Mouse (Mus musculus) T-helper 2 cell (primary cell): ENCODE results near the gene Hmgxb4.

Experiments used
- in situ Hi-C: fragments of 300-600 bp; cut with MboI, MseI; formaldehyde crosslinking; loops from one replicate; pipeline ENCODE4 v1.15.1; 2025; ENCODE audit warnings: high pct_unique_total_duplicates

Hmgxb4 gene

DNA sequence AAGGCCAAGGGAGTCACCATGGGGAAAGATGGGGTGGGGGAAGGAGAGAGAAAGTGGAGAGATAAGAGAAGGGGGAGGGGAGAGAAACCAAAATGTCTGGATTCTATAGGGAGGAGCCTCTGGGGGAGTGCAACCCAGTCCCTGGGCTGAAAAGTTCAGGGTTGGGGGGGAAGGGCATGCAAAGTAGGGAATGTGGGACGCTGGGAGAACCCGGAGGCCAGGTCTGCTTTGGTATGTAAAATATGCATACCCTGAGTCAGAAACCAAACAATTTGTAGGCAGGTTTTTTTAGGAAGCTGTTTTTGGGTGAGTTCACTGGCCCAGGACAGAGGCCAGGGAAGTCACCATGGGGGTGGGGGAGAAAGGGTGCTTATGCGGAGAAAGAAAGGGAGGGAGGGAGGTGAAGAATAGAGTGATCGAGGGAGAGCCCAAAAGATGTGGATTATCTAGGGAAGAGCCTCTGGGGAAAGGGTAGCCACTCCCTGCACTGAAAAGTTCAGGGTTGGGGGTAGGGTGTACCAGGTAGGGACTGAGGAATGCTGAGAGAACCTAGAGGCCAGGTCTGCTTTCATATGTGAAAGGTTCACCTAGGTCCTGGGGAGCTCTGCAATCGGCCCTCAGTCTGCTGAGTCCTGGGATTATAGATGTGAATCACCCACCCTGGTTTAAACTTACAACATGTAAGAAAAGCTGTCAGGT, 25.3 kb downstream of the Hmgxb4 start:
- in situ Hi-C loops, result no loop called here

DNA sequence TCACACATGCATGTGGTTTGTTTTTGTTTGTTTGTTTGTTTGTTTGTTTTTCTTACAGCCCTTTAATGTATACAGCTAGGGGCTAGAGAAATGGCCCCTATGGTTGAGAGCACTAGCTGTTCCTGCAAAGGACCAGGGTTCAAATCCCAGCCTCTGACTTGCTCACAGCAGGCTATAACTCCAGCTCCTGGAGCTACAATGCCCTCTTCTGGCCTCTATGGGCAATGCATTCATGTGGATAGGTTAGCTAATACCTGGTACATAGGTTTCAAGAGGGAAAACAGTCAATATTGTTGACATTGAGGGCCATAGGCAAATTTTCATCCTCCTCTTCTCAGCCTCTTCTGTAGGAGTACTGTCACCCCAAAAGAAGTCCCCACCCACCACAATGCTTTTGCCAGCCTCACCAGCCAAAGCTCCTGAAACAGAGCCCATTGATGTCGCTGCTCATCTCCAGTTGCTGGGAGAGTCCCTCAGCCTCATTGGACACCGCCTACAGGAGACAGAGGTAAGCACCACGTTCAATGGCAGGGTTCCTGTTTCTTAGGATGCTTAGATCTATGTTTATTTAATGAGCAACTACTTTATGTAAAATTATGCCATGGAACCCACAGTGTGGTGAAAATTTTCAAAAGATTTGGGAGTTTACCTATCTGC, 30.6 kb downstream of the Hmgxb4 start:
- in situ Hi-C loops, result no loop called here

- in situ Hi-C loops, result no loop called here
These were observed 32.7 kb downstream of the Hmgxb4 start for GRCm38 (mm10) chr8:75025809-75026208.

DNA sequence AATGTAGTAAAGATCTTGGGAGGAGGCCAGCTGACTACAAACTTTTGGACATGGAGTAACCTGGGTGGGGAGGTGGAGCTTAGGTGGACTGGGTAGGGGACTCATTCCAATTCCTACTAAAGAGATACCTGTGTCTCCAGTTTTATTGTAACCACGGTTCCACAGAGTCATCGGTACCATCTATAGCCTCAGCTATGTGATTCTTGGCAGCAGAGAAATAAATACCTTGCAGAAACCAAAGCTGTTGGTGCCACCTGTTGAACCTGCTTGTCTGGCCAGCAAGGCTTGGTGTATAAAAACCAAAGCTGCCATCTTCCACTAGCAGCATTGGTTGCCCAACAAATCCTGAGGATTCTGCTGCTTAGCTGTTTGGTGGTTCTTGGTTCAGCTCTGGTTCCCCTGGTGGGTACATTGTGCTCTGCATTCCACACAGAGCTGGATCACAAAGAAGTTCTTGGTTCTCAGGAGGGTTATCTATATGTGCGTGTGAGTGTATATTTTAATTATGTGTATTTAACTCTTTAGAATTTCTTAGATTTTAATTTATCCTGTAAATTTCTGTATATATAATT, 37.4 kb downstream of the Hmgxb4 start:
- in situ Hi-C loops, result no loop called here

DNA sequence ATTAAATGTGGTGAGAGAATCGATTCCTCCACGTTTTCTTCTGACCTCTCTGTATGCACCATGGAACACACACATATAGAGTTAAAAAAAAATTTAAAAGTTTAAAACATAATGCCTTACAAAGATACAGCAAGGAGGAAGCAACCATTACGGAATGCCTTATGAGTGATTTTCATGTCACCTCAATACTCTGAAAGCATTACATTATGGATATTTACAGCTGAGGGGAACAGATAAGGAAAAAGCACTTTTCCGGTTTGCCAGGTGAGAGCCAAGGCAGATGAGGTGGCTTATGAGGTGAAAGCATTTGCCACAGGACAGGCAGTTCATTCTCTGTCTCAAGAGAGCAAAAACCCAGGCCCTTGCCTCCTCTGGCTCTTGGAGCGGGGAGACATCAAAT, 39.8 kb downstream of the Hmgxb4 start:
- in situ Hi-C loops, result no loop called here

DNA sequence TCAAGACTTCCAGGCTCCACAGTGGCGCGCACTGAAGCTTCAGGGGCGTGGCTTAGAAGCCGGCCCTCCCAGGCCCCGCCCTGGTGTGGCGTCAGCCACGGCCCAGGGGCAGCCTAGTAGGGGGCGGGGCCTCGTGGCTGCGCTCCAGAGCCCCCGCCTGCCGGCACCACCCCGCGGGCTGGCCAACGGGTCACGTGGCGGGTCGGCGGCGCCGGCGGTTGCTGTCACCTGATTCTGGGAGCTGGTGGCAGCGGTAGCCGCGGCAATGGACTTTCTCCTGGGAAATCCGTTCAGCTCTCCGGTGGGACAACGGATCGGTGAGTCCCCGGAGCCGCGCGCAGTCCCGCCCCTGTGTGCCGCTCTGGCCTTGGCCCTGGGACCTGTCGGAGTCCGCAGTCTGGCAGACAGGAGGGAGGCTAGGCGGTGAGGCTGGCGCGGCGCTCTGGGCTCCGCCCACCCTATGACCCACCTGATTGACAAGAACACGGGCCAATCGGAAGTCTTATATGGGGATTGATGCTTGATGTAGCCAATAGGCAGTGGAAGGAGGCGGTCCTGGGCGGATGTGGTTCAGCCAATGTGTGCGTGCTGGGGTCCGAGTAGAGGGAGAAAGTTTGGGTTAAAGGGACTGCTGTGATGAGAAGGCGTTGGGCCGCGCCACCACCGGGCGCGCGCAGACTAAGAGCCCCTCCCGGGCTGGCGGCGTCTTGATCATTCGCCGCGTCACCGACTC, 40.5 kb downstream of the Hmgxb4 start, which contains the start of gene Tom1:
Tom1 (plus strand) TSS at position 195 of the 733 bp plus-strand sequence.
- in situ Hi-C loops, result no loop called here

- in situ Hi-C loops, result no loop called here
These were observed 41.1 kb downstream of the Hmgxb4 start for GRCm38 (mm10) chr8:75034285-75034684.

- in situ Hi-C loops, result no loop called here
These were observed 42.5 kb downstream of the Hmgxb4 start for GRCm38 (mm10) chr8:75035640-75036039.

DNA sequence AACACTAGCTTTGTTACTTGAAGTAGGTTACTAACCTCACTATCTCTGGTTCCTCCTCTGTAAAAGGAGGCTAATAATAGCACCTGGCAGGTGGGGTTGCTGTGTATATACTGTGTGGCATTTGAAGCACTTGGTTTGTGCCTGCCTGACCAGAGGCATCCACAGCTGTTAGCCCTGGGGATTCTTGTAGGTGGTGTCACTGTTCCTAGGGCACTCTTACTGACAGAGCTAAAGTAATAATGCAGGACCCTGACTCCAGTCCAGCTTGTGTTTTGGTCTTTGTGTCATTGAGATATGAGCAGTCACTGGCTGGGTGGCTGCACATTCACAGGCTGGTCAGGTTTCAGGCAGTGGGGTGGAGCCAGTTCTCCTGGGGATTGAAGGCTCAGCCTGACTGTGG, 45.3 kb downstream of the Hmgxb4 start:
- in situ Hi-C loops, result no loop called here

GRCm38 (mm10) chr8:75039754-75040153, 46.6 kb downstream of the Hmgxb4 start:
- in situ Hi-C loops, result no loop called here

- in situ Hi-C loops, result no loop called here
These were observed 49.0 kb downstream of the Hmgxb4 start for GRCm38 (mm10) chr8:75042171-75042570.

- in situ Hi-C loops, result no loop called here
These were observed 49.8 kb downstream of the Hmgxb4 start for GRCm38 (mm10) chr8:75042974-75043373.

- in situ Hi-C loops, result no loop called here
These were observed 53.1 kb downstream of the Hmgxb4 start for GRCm38 (mm10) chr8:75046303-75046702.

GRCm38 (mm10) chr8:75047784-75048183, 54.6 kb downstream of the Hmgxb4 start:
- in situ Hi-C loops, result no loop called here

- in situ Hi-C loops, result no loop called here
These were observed 60.2 kb downstream of the Hmgxb4 start for GRCm38 (mm10) chr8:75053342-75053741.

DNA sequence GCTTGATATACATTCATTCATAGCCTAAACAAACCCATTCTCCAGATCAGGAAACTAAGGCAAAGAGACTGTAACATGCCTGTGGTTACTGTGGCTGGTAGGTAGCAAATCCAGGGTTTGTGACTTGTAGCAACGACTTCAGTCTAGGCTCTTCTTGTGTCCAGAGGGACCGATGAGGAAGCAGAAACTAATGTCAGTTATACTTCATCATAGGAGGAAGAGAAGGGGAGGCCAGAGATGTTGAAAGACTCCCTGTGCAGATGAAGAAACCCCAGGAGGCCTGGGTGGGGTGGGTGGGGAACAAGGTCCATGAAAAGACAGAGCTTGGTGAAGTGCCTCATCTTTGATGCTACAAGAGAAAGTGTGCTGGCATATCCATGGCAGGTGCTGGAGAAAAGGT, 62.5 kb downstream of the Hmgxb4 start:
- in situ Hi-C loops, result no loop called here

DNA sequence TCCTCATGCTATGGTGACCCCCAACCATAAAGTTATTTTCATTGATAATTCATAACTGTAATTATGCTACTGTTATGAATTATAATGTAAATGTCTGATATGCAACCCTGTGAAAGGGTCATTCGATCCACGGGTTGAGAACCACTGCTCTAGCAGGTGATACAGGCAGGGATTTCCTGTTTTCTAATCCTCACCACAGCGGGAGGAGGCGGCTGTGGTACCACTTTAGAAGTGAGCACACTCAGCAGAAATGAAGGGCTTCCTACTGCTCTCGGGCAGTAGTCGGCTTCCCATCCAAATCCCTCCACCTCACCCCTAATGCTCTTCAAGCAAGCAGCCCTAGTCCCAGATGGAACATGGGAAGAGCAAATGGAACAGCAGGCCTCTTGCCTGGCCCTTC, 66.9 kb downstream of the Hmgxb4 start:
- in situ Hi-C loops, result no loop called here

GRCm38 (mm10) chr8:75060815-75061214, 67.7 kb downstream of the Hmgxb4 start:
- in situ Hi-C loops, result no loop called here

DNA sequence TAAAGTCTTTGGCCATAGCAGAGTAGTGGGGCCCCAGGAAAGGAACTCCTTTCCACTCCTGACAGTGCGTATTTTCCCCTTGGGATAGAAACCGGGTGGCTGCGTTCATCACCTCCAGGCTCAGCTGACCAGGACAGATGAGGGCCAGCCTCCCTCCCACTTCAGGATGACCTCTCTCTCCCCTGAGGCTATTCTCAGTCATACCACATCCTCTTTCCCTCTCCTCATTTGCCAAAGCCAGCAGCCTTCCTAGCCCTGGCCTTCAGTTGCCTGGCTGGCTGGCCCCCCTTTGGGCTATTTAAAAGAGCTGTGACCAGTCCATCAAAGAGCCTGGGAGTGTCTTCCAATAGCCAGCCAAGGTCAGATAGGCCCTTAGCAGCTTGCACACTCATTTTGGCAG, 70.1 kb downstream of the Hmgxb4 start:
- in situ Hi-C loops, result no loop called here

DNA sequence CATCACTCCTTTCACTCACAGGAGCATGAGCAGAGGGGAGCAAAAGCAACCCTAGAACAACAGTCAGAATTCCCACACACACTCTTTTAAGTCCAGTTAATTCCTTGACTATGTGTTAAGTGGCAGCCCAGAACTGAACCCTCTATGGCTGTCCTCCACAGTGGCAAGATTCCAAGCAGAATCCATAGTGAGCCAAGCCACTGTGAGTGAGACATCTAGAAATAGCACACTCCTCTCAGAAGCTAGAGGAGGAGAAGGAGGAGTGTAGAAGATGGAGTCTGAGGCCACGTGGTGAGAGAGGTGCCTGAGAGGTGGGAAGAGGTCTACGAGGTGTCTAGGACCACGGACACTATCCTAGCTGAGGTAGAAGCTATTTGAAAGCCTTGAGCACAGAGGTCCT, 71.6 kb downstream of the Hmgxb4 start:
- in situ Hi-C loops, result no loop called here

DNA sequence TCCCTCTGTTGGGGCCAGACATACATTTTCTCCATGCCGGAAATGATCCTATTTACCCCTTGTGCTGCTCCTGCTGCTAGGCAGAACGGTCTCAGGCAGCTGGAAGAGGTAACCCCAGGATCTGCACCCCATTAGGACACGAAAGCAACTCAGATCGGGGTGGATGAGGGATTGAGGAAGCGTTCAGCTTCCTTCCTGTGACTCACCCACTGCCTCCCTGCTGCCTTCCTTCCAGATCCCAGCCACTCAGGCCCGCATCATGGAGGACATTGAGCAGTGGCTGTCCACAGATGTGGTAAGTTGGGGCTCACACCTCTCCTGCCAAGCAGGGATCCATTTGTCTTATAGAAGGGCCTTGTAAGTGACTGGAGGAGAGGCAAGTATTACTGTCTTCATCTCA, 74.1 kb downstream of the Hmgxb4 start:
- in situ Hi-C loops, result no loop called here

- in situ Hi-C loops, result loop anchor here (5.0 kb wide), 1 partner anchor 37 kb away; the partner anchor contains the start of gene Mcm5
These were observed 77.1 kb downstream of the Hmgxb4 start for GRCm38 (mm10) chr8:75070297-75070696.
